Mouse (Mus musculus): ENCODE results near the gene Gm49318.

GRCm38 (mm10) chr9:22065642-22066041 lies 5.4 kb downstream of the Gm49318 start:
- no peak for TF ChIP-seq EP300 (IDR thresholded peaks at IDR 0.05; ENCODE audit: low read depth)
- TF ChIP-seq CTCF (IDR thresholded peaks at IDR 0.05; ENCODE audit: low read depth), result no peak
